Mouse (Mus musculus): ENCODE results near the gene Gm20425. TPM values are rescaled to one million over a fixed set of nuclear protein-coding genes. Genes with fewer than 3 reads are reported as not detected.

Gene Gm20425
- polyA plus RNA-seq, 1 experiment from 2014 or later, result 4.9 TPM

DNA sequence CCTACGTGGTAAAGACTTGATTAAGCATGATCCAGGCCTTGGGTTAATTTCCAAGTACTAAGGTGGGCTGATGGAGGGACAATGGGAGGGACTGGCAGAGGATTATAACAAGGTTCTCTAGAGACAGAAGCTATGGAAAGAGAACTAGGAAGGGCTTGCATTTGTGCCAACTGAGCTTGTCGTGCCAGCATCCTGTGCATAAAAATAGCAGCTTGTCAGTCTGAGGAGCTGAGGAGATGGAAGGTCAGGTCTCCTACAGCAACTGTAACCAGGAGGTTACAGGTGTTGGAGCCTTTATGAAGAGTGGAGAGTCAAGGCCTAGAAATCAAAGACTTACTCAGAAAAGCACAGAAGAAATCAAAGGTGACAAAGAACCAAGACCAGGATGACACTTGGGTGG, 16.5 kb downstream of the Gm20425 start:
- Histone ChIP-seq H3K4me1 (no peaks in the 10 kb centered on the region), H3K36me3 (peaks cover 21% of the 10 kb centered on the region), H3K4me3 (no peak overlapping the region), H3K9ac (no peak overlapping the region), H3K4me2 (no peak overlapping the region), H3K27me3 (replicated peaks) (peaks cover 4% of the 10 kb centered on the region; the same call in 1 of the 2 replicates), H3K27ac (no peak overlapping the region), H3K9me3 (replicated peaks) (no peaks in the 10 kb centered on the region)
- no peak for ATAC-seq
- WGBS (ENCODE audit: insufficient replicate concordance), result 56% methylated on average over 2 of the region's 2 CpGs

DNA sequence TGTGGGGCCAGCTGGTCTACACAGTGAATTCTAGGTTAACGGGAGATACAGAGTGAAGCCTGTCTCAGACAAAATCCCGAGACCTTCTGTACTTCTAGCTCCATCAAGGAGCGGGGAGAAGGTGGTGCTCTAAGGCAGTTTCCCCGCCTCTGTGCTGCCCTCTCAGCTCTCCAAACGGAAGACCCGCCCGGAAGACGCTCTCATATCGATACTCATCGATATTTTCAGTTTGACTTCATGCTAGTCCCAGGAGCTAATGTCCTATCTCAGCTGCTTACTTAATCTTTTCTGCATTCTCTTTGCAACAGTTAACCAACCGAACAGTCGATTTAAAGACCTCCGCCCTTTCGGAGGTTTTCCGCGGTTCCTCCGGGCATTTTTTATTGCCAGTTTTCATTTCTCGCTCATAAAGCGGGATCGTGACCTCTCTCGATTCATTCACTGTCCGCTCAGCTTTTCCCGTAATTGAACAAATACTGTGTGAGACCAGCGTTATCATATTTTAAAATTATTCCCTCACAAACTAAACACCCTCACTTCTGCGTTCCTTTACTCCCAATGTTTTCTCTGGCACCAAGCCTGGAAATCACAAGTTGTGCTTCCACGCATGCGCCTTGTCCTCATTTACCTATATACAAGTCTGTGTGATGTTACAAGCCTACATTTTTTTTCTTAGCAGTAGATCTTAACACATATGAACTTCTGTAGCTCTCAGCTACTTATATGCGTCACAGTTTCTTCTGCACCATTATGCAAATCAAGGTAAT, 17.3 kb downstream of the Gm20425 start:
- Histone ChIP-seq H3K27me3 (replicated peaks) (peaks cover 4% of the 10 kb centered on the region; the same call in 1 of the 2 replicates), H3K4me1 (no peaks in the 10 kb centered on the region), H3K36me3 (peaks cover 21% of the 10 kb centered on the region), H3K9me3 (replicated peaks) (no peaks in the 10 kb centered on the region), H3K4me3 (no peak overlapping the region), H3K9ac (no peak overlapping the region), H3K4me2 (peak overlapping the region; percentile 11; the same call in 1 of the 2 replicates), H3K27ac (no peak overlapping the region)
- ATAC-seq, result no peak
- WGBS (ENCODE audit: insufficient replicate concordance), result 72% methylated on average over 28 of the region's 28 CpGs

DNA sequence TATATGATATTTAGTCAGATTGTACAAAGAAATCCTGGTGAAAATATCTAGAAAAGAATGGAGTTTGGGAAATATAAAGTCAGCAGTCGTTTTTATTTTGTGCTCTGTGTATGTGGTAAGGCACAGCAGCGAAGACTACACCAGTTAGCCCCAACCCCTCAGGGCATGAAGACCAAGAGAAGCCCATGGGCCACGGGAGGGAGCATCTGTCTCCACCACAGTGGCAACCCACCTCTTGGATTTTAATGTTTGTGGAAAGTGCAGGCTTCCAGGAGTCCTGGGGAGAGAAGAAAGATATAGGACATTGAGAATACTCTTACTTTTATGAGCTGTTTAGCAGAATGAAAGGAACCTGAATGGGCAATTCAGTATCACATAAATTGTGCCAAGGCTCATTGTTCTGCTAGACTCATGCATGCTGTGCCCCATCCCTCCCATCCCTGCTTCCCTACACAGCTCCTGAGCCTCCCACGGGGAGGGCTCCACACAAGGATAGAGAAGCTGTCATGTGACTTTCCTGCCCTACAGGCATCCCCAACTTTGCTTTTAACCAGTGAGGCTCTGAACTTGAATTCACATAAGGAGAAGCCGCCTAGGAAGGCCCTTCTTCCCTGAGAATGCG, 21.2 kb downstream of the Gm20425 start:
- no peak overlapping the region for H3K4me2 ChIP-seq
- H3K9ac ChIP-seq, result no peak overlapping the region
- peaks cover 9% of the 10 kb centered on the region for H3K36me3 ChIP-seq
- H3K27me3 ChIP-seq (replicated peaks), result peaks cover 4% of the 10 kb centered on the region; the same call in 1 of the 2 replicates
- ATAC-seq, result no peak
- H3K4me3 ChIP-seq, result no peak overlapping the region
- H3K27ac ChIP-seq, result no peak overlapping the region
- no peaks in the 10 kb centered on the region for H3K9me3 ChIP-seq (replicated peaks)
- WGBS (ENCODE audit: insufficient replicate concordance), result 52% methylated on average over 6 of the region's 6 CpGs
- peaks cover 14% of the 10 kb centered on the region for H3K4me1 ChIP-seq

DNA sequence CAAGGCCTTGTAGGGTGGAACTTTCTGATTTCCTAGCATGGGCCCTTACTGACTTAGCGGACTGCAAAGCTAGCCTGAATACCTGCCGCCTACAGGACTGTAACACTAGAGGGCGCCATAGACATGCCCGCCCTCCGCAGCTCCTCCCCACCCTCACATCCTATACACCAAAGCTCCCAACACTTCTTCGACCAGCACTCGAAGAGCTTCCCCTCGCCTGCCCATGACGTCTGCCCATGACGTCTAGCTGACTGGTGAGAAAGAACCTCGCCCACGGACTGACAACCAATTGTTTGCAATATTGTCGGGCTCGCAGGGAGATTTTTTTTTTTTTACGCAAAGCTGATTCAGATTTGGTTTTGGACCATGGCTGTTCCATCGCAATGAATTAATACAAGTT, 22.3 kb downstream of the Gm20425 start:
- WGBS (ENCODE audit: insufficient replicate concordance), result 10% methylated on average over 16 of the region's 16 CpGs
- peak overlapping the region; percentile 48 for H3K4me2 ChIP-seq
- peak; percentile 71 for ATAC-seq
- H3K4me3 ChIP-seq, result 0 out of 2 replicates have a peak overlapping the region, but pooled peaks have one; percentile 17
- no peak overlapping the region for H3K9ac ChIP-seq
- no peaks in the 10 kb centered on the region for H3K9me3 ChIP-seq (replicated peaks)
- peaks cover 14% of the 10 kb centered on the region for H3K4me1 ChIP-seq
- peaks cover 4% of the 10 kb centered on the region; the same call in 1 of the 2 replicates for H3K27me3 ChIP-seq (replicated peaks)
- H3K36me3 ChIP-seq, result peaks cover 9% of the 10 kb centered on the region
- no peak overlapping the region for H3K27ac ChIP-seq

DNA sequence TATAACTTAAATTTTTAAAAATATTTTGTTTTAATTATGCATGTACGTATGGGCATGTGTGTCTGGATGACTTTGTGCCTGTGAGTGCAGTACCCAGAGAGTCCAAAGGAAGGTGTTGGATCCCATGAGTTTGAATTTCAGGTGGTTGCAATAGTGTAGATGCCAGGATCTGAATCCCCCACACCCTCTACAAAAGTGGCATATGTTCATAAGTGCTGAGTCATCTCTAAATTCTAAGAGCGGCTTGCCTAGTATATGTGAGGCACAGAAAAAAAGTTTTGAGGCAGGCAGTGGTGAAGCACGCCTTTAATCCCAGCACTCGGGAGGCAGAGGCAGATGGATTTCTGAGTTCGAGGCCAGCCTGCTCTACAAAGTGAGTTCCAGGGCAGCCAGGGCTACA, 24.3 kb downstream of the Gm20425 start:
- H3K4me1 ChIP-seq, result peaks cover 25% of the 10 kb centered on the region
- H3K27me3 ChIP-seq (replicated peaks), result no peaks in the 10 kb centered on the region; the same call in 1 of the 2 replicates
- peak overlapping the region; percentile 30; the same call in 1 of the 2 replicates for H3K27ac ChIP-seq
- H3K36me3 ChIP-seq, result peaks cover 9% of the 10 kb centered on the region
- no peak for ATAC-seq
- 0 out of 2 replicates have a peak overlapping the region, but pooled peaks have one; percentile 6 for H3K4me2 ChIP-seq
- 71% methylated on average over 5 of the region's 5 CpGs for WGBS (ENCODE audit: insufficient replicate concordance)
- H3K9me3 ChIP-seq (replicated peaks), result no peaks in the 10 kb centered on the region
- no peak overlapping the region for H3K9ac ChIP-seq
- no peak overlapping the region for H3K4me3 ChIP-seq

DNA sequence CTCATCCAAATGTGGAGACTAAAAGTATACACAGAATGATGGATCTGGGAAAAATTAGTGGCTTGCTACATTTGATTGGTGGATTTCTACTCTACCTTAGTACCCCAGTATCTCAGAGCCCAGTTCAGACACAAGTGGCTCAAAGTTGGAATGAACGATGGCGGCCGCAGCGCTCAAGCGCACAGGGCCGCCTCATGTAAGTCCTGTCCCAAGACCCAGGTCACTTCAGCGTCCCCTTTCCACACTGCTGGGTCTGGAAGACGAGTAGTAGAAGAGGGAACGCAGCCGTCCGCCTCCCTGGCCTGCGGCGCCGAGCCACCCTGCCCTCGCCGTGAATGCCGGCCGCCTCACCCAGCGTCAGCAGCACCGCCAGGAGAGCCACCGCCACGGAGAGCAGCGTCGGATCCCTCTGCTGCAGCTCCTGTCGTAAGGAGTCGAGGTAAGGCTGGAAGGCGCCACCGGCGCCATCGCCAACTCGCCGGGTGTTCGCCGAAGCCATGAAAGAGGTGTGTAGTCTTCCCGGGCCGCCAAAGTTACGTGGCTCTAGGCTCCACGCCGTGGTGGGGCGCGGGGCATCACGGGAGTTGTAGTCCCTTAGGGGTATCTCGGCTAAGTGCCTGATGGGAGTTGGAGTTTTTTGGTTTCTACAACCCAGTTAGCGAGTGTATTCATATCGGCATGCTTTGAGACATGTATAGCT, 28.4 kb downstream of the Gm20425 start, which contains the start of gene Srprb:
Gene Srprb, minus strand, starts transcription at position 577 of the 700 bp plus-strand sequence.
- Histone ChIP-seq H3K27ac (peak within 1 kb of the TSS; percentile 78), H3K4me3 (peak within 1 kb of the TSS; percentile 96), H3K9me3 (replicated peaks) (no peaks in the 10 kb centered on the region), H3K27me3 (replicated peaks) (no peaks in the 10 kb centered on the region), H3K9ac (peak within 1 kb of the TSS; percentile 93), H3K4me1 (peaks cover 28% of the 10 kb centered on the region), H3K4me2 (peak within 1 kb of the TSS; percentile 73), H3K36me3 (peaks cover 31% of the 10 kb centered on the region)
- 0% methylated on average over 45 of the region's 45 CpGs for WGBS (ENCODE audit: insufficient replicate concordance)
- ATAC-seq, result peak; percentile 97

DNA sequence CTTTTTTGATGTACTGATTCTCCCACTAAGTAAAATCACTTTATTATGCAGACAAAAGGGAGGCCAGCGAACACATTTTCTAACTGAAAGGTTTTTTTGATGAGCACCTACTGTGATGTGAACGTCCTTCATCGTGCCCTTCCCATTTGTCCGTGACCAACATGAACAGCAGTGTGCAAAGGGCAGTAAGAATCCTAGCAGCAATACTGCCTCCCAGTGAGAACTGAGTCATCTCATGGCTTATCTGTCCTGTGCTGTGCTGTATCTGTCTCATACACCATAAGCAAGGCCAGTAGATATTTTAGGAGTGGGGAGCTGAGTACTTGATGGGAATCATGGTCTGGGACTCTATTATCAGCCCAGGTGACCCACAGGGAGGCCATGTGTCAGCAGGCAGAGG, 41.7 kb downstream of the Gm20425 start:
- H3K9me3 ChIP-seq (replicated peaks), result no peaks in the 10 kb centered on the region
- no peak; the same call in 1 of the 2 replicates for ATAC-seq
- H3K27ac ChIP-seq, result no peak overlapping the region
- H3K4me2 ChIP-seq, result no peak overlapping the region
- H3K27me3 ChIP-seq (replicated peaks), result no peaks in the 10 kb centered on the region
- H3K4me3 ChIP-seq, result no peak overlapping the region
- no peak overlapping the region for H3K9ac ChIP-seq
- H3K4me1 ChIP-seq, result 0 out of 2 replicates have a peak, but pooled peaks cover 3% of the 10 kb centered on the region
- WGBS (ENCODE audit: insufficient replicate concordance), result 85% methylated on average over 4 of the region's 4 CpGs
- peaks cover 59% of the 10 kb centered on the region for H3K36me3 ChIP-seq

DNA sequence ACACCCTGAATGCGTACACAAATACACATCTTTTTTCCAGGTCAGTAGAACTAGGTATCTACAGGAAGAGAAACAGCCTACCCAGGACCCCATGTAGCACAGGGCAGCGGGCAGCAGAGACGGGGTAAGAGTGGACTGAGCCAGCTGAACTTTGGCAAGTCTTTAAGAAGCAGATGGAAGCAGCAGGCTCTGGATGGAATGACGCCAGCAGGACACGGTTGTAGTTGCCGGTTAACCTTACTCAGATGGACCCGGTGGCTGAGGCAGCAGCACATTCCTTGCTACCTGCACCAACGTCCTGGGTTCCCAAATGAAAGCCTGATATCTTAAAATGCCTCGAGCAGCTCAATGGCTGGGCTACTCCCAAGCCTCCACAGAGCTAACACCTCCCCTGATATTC, 43.4 kb downstream of the Gm20425 start:
- Histone ChIP-seq H3K27me3 (replicated peaks) (no peaks in the 10 kb centered on the region), H3K27ac (no peak overlapping the region), H3K4me1 (peaks cover 6% of the 10 kb centered on the region; the same call in 1 of the 2 replicates), H3K9ac (no peak overlapping the region), H3K36me3 (peaks cover 42% of the 10 kb centered on the region), H3K4me2 (no peak overlapping the region), H3K9me3 (replicated peaks) (no peaks in the 10 kb centered on the region), H3K4me3 (no peak overlapping the region)
- 73% methylated on average over 9 of the region's 9 CpGs for WGBS (ENCODE audit: insufficient replicate concordance)
- ATAC-seq, result no peak

DNA sequence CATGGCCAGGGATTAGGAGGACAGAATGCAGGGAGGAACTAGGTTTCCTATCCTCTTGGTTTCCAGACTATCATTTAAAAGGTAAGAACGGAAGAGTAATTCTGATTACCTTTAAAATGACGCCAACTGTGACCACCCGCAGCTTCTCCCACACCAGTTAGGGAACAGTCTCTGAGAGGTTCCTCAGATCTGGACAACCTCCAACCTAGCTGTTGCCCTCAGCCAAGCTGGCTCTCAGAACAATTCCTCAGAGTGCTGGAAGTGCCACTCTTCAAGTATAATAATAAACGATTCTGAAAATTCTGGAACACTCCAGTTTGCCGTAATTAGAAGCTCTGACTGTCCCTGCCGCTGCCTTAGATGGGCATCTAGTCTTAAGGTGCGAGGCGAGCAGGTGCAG, 44.2 kb downstream of the Gm20425 start:
- ATAC-seq, result no peak
- 76% methylated on average over 8 of the region's 8 CpGs for WGBS (ENCODE audit: insufficient replicate concordance)
- Histone ChIP-seq H3K4me2 (no peak overlapping the region), H3K4me3 (no peak overlapping the region), H3K27me3 (replicated peaks) (no peaks in the 10 kb centered on the region), H3K9me3 (replicated peaks) (no peaks in the 10 kb centered on the region), H3K27ac (no peak overlapping the region), H3K4me1 (peaks cover 12% of the 10 kb centered on the region), H3K36me3 (peaks cover 35% of the 10 kb centered on the region), H3K9ac (no peak overlapping the region)

DNA sequence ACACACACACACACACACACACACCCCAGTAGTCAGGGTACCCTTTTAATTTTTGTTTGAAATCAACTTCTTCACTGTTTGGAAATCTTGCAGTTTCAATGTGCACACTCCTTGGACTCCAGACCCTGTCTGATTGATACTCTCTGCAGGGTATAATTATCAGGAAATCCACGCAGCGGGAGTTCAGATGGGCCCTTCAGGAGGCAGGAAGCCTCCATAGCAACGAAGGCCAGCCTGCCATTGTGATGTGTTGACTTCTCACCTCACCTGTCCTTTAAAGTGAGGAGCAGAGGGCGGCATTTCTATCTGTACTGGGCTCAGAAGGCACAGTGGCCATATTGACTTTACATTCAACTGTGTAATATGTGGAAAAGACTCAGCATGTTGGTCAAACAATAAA, 45.3 kb downstream of the Gm20425 start:
- Histone ChIP-seq H3K4me3 (no peak overlapping the region), H3K27me3 (replicated peaks) (no peaks in the 10 kb centered on the region), H3K27ac (no peak overlapping the region), H3K36me3 (peaks cover 24% of the 10 kb centered on the region), H3K9me3 (replicated peaks) (no peaks in the 10 kb centered on the region), H3K9ac (no peak overlapping the region), H3K4me2 (no peak overlapping the region), H3K4me1 (peaks cover 23% of the 10 kb centered on the region)
- WGBS (ENCODE audit: insufficient replicate concordance), result 55% methylated on average over 4 of the region's 4 CpGs
- ATAC-seq, result no peak

DNA sequence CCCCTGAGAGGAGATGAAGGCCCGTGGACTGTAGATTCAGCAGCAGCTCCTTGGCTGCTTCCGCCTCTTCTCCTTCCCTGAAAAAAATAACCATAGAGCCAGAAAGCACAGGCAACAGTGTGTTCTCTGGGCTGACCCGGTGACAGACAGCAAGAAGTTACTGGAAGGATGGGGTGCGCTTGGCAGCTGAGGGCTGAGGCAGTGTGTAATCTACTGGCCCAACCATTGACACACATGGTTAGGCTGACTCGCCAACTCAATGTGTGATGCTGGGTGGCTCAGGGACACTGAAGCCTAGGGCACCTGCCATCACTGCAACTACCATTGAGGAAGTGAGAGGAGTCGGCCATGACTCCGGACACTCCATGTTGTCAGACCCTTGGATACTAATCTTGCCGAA, 48.2 kb downstream of the Gm20425 start:
- Histone ChIP-seq H3K4me1 (peaks cover 23% of the 10 kb centered on the region), H3K27ac (no peak overlapping the region), H3K9ac (no peak overlapping the region), H3K27me3 (replicated peaks) (no peaks in the 10 kb centered on the region), H3K4me3 (no peak overlapping the region), H3K4me2 (no peak overlapping the region), H3K36me3 (no peaks in the 10 kb centered on the region), H3K9me3 (replicated peaks) (no peaks in the 10 kb centered on the region)
- ATAC-seq, result no peak
- 76% methylated on average over 8 of the region's 8 CpGs for WGBS (ENCODE audit: insufficient replicate concordance)

Data from liver, embryonic 12.5 days (tissue).